Mouse (Mus musculus): ENCODE measurements at regions not wholly inside any gene's neighbourhood (a gene's known extent, or its start where the extent isn't known, plus 50 kb on each side); places are given as distances from the start of the nearest gene placed in this dataset.

DNA sequence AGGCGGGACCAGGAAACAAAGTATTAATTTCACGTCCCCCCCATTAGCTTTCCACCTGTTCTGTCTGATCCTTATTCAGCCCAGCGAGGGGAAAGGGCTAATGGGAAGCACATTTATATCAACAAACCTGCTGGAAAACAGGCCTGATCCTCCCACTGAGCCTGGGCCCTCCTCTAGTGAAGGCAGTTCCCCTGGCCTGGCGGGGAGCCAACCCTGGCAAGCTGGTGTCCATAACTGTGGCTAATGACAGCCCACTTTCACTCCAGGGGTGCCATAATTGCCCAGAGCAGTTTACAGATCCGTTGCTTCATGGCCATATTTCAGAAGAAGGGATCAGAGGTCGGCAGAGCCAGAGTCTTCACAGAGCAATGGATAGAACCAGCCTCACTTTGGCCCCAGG, 301.2 kb upstream of the 1700056E22Rik start:
- WGBS: 67% methylated on average over 6 of the region's 6 CpGs
- Histone ChIP-seq H3K36me3 (ENCODE audit: control insufficient read depth, insufficient read depth, low read length) (no peaks in the 10 kb centered on the region), H3K9me3 (ENCODE audit: control insufficient read depth, low read length) (no peaks in the 10 kb centered on the region), H3K4me3 (ENCODE audit: low read depth, low read length) (no peak overlapping the region), H3K4me2 (no peak overlapping the region), H3K9ac (ENCODE audit: low read length) (no peak overlapping the region), H3K27me3 (ENCODE audit: control insufficient read depth, insufficient read depth, low read length) (no peaks in the 10 kb centered on the region), H3K4me1 (ENCODE audit: control insufficient read depth, insufficient read depth, low read length) (no peaks in the 10 kb centered on the region), H3K27ac (ENCODE audit: low read depth, low read length) (no peak overlapping the region)
- ATAC-seq (ENCODE audit: low FRiP score): no peak
- DNase-seq (ENCODE audit: low spot score, missing footprints): peak; percentile 70

DNA sequence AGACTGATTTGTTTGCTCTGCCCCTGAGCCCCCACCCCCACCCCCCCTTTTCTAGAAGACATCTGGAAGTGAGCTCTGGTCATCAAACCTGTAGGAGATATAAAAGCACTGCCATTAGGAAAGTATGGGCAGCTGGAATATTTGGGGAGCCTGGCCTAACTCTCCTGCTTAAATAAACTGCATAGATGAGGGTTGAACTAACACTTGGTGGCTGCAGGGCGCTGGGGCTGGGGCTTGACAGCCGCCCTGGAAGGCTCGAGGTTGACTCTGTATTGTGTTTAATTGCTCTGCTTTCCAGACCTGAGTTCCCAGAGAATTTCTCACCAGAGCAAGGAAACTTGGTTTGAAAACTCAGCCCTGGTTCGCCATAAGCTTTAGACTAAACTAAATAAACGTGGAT, 300.7 kb upstream of the 1700056E22Rik start:
- H3K9ac ChIP-seq (ENCODE audit: low read length): no peak overlapping the region
- H3K4me3 ChIP-seq (ENCODE audit: low read depth, low read length): no peak overlapping the region
- 76% methylated on average over 5 of the region's 5 CpGs for WGBS
- no peaks in the 10 kb centered on the region for H3K27me3 ChIP-seq (ENCODE audit: control insufficient read depth, insufficient read depth, low read length)
- no peaks in the 10 kb centered on the region for H3K9me3 ChIP-seq (ENCODE audit: control insufficient read depth, low read length)
- no peak for ATAC-seq (ENCODE audit: low FRiP score)
- no peak overlapping the region for H3K27ac ChIP-seq (ENCODE audit: low read depth, low read length)
- no peaks in the 10 kb centered on the region for H3K36me3 ChIP-seq (ENCODE audit: control insufficient read depth, insufficient read depth, low read length)
- no peaks in the 10 kb centered on the region for H3K4me1 ChIP-seq (ENCODE audit: control insufficient read depth, insufficient read depth, low read length)
- DNase-seq (ENCODE audit: low spot score, missing footprints): peak; percentile 82
- H3K4me2 ChIP-seq: no peak overlapping the region

DNA sequence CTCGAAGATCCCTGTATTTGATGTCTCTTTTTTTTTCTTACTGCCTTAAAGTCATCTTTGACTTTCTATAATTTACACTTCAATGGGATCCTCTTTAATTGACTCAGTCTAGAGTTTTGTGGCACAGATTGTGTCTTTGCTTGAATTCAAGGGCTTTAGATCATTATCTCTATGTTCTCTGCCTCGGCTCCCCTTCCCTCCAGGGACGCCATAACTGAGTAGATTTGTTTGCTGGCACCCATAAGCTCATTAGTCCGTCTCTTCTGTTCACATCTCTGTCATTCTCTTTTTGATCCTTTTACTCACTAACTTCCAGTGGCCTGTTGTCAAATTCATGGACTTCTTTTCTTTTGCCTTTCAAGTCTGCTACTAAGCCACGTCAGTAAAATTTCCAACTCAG, 299.0 kb upstream of the 1700056E22Rik start:
- no peak for ATAC-seq (ENCODE audit: low FRiP score)
- no peaks in the 10 kb centered on the region for H3K9me3 ChIP-seq (ENCODE audit: control insufficient read depth, low read length)

DNA sequence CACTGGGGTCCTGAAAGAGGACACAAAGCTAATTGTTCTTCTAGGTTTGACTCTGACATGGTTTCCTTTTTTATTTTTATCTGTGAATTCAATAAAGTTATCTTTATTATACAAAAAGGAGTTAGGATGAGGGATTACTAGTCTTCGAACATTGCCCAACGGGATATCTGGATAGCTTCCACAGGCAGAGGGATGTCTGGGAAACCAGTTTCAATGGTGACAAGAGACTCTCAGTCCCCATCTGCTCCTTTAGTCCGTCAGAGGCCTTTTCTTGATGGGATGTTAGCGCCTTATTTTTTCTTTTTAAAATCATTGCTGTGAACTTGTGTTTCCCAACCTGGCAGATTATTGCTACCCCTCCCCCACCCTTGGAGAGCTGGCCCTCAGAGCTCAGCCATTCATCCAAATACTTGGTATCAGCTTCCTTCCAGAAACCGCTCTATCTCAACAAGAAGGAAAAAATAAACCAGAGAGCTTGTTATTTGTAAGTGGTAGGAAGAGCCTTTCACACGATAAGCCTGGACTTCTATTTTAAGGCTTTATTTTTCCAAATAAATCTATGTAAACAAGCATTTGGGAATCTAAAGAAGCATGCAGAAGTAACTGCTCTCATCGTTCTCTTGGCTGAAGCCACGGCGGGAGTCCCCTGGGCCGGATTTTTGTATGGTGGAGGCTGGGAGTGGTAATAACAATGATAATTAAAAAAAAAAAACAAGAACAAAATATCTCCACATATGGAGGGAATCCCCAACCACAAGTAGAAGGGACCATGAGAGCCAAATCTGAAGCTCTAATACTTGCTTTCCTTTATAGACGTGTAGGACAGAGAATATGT, 296.6 kb upstream of the 1700056E22Rik start:
- H3K9ac ChIP-seq (ENCODE audit: low read length): no peak overlapping the region
- H3K4me1 ChIP-seq (ENCODE audit: control insufficient read depth, insufficient read depth, low read length): no peaks in the 10 kb centered on the region
- WGBS: 80% methylated on average over 11 of the region's 11 CpGs
- no peak overlapping the region for H3K4me3 ChIP-seq (ENCODE audit: low read depth, low read length)
- no peak for ATAC-seq (ENCODE audit: low FRiP score)
- H3K27me3 ChIP-seq (ENCODE audit: control insufficient read depth, insufficient read depth, low read length): no peaks in the 10 kb centered on the region
- H3K4me2 ChIP-seq: no peak overlapping the region
- H3K9me3 ChIP-seq (ENCODE audit: control insufficient read depth, low read length): no peaks in the 10 kb centered on the region
- peak; percentile 75 for DNase-seq (ENCODE audit: low spot score, missing footprints)
- no peak overlapping the region for H3K27ac ChIP-seq (ENCODE audit: low read depth, low read length)
- H3K36me3 ChIP-seq (ENCODE audit: control insufficient read depth, insufficient read depth, low read length): no peaks in the 10 kb centered on the region

More for the DNA sequence above, 299.0 kb upstream of the 1700056E22Rik start:
- Histone ChIP-seq H3K36me3 (ENCODE audit: control insufficient read depth, insufficient read depth, low read length) (no peaks in the 10 kb centered on the region), H3K4me2 (no peak overlapping the region), H3K27ac (ENCODE audit: low read depth, low read length) (no peak overlapping the region), H3K27me3 (ENCODE audit: control insufficient read depth, insufficient read depth, low read length) (no peaks in the 10 kb centered on the region), H3K9ac (ENCODE audit: low read length) (no peak overlapping the region), H3K4me1 (ENCODE audit: control insufficient read depth, insufficient read depth, low read length) (no peaks in the 10 kb centered on the region), H3K4me3 (ENCODE audit: low read depth, low read length) (no peak overlapping the region)
- 64% methylated on average over 5 of the region's 5 CpGs for WGBS
- peak; percentile 62 for DNase-seq (ENCODE audit: low spot score, missing footprints)

DNA sequence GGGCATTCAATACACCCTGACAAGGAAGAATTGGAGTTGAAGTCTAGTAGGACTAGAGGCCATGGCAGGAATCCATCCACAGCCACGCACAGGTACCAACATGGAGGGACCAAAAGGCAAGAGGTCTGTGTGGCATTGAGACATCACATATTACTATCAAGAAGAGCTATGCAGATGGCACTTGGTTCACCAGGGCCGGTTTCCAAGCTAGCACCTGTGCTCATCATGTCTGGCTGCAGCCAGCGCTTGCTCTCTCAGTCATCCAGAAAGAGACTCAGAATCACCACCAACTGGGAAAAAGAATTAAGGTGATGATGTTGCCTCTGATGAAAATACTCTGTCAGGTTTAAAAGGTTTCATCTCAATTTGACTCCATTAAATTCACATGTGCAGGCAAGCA, 292.1 kb upstream of the 1700056E22Rik start:
- Histone ChIP-seq H3K4me2 (no peak overlapping the region), H3K4me1 (ENCODE audit: control insufficient read depth, insufficient read depth, low read length) (no peaks in the 10 kb centered on the region), H3K9ac (ENCODE audit: low read length) (no peak overlapping the region), H3K9me3 (ENCODE audit: control insufficient read depth, low read length) (no peaks in the 10 kb centered on the region), H3K36me3 (ENCODE audit: control insufficient read depth, insufficient read depth, low read length) (no peaks in the 10 kb centered on the region), H3K27me3 (ENCODE audit: control insufficient read depth, insufficient read depth, low read length) (no peaks in the 10 kb centered on the region), H3K27ac (ENCODE audit: low read depth, low read length) (no peak overlapping the region), H3K4me3 (ENCODE audit: low read depth, low read length) (no peak overlapping the region)
- DNase-seq (ENCODE audit: low spot score, missing footprints) (no peak), ATAC-seq (ENCODE audit: low FRiP score) (no peak)
- WGBS: 88% methylated on average over 3 of the region's 3 CpGs

DNA sequence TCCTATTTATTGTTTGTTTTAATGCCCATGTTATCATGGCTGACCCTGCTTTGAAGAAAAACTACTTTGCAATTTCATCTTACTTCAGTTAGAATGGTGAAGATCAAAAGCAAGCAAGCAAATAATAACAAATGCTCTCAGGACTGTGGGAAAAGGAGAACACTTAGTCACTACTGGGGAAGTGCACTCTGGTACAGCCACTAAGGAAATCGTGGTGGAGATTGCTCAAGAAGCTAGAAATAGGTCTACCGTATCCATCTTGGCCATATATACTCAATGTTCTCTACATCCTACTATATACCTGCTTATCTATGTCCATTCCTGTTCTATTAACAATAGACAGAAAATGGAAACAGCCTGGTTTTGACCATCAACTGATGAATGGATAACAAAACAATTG, 290.1 kb upstream of the 1700056E22Rik start:
- DNase-seq (ENCODE audit: low spot score, missing footprints): peak; percentile 39
- WGBS: 82% methylated on average over 2 of the region's 2 CpGs
- Histone ChIP-seq H3K9ac (ENCODE audit: low read length) (no peak overlapping the region), H3K4me3 (ENCODE audit: low read depth, low read length) (no peak overlapping the region), H3K27ac (ENCODE audit: low read depth, low read length) (no peak overlapping the region), H3K4me2 (no peak overlapping the region), H3K4me1 (ENCODE audit: control insufficient read depth, insufficient read depth, low read length) (no peaks in the 10 kb centered on the region), H3K27me3 (ENCODE audit: control insufficient read depth, insufficient read depth, low read length) (no peaks in the 10 kb centered on the region), H3K36me3 (ENCODE audit: control insufficient read depth, insufficient read depth, low read length) (no peaks in the 10 kb centered on the region), H3K9me3 (ENCODE audit: control insufficient read depth, low read length) (no peaks in the 10 kb centered on the region)
- no peak for ATAC-seq (ENCODE audit: low FRiP score)

DNA sequence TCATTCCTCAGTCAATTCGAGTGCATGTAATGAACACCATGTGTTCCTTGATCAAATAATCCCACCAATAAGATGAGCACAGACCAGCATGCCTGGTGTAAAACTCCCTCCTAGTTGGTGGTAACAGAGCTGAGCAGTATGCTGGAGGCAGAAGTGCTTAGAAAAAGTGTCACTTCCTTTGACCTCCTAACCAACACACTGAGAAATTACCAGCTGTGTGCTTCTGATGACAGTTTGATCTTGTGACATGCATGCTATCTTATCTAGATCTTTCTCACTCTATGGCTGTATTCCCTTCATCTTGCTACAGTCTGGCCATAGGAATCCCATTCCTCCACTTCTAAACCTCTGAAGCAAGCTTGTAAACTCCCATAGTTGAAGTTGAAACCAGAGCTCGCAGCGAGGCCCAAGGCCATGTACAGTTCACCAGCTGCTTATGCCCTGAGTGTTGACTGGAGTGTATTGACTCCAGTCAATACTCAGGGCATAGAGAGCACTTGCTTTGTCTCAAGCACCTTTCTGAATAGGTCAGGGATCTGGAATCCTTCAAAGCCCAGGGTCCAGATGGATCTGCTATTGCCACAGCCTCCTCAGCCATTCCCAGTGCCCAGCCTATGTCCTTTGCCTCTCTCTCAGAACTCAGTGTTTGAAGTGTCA, 286.5 kb upstream of the 1700056E22Rik start:
- Histone ChIP-seq H3K27me3 (ENCODE audit: control insufficient read depth, insufficient read depth, low read length) (no peaks in the 10 kb centered on the region), H3K4me2 (no peak overlapping the region), H3K36me3 (ENCODE audit: control insufficient read depth, insufficient read depth, low read length) (no peaks in the 10 kb centered on the region), H3K9me3 (ENCODE audit: control insufficient read depth, low read length) (no peaks in the 10 kb centered on the region), H3K4me3 (ENCODE audit: low read depth, low read length) (no peak overlapping the region), H3K9ac (ENCODE audit: low read length) (no peak overlapping the region), H3K4me1 (ENCODE audit: control insufficient read depth, insufficient read depth, low read length) (no peaks in the 10 kb centered on the region), H3K27ac (ENCODE audit: low read depth, low read length) (no peak overlapping the region)
- WGBS: 82% methylated on average over 3 of the region's 3 CpGs
- no peak for ATAC-seq (ENCODE audit: low FRiP score)
- DNase-seq (ENCODE audit: low spot score, missing footprints): peak; percentile 53

DNA sequence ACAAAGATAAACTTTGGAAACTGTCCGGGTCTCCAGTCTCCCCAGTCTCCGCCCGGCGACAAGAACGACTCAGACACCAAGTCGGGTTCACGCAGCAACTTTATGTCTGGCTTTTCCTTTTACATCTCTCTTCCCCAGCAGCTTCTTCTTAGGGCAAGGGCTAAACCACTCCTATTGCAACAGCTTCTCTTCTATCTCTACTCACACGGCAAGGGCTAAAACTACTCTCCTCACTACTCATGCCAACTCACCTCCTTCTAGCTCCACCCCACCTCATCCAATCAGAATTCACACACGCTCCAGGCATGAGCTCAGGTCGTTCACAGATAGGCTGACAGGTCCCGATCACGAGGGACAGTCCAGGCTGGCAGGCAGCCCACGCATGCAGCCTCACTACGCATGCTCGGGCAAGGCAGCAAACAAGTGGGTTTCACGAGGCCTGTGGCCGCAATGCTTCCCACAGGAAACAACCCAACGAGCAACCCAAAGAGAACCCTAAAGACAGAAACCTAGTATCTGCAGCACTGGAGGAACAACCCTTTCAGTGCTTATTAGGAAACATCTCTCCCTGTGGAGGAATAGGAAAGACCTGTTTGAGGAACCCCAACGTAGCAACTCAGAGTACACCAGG, 276.2 kb upstream of the 1700056E22Rik start:
- H3K27ac ChIP-seq (ENCODE audit: low read depth, low read length): no peak overlapping the region
- no peaks in the 10 kb centered on the region for H3K4me1 ChIP-seq (ENCODE audit: control insufficient read depth, insufficient read depth, low read length)
- no peaks in the 10 kb centered on the region; the same call in 1 of the 2 replicates for H3K9me3 ChIP-seq (ENCODE audit: control insufficient read depth, low read length)
- H3K36me3 ChIP-seq (ENCODE audit: control insufficient read depth, insufficient read depth, low read length): no peaks in the 10 kb centered on the region
- 93% methylated on average over 19 of the region's 19 CpGs for WGBS
- H3K9ac ChIP-seq (ENCODE audit: low read length): no peak overlapping the region
- no peak overlapping the region for H3K4me2 ChIP-seq
- H3K27me3 ChIP-seq (ENCODE audit: control insufficient read depth, insufficient read depth, low read length): no peaks in the 10 kb centered on the region
- DNase-seq (ENCODE audit: low spot score, missing footprints) (peak; percentile 19), ATAC-seq (ENCODE audit: low FRiP score) (no peak)
- no peak overlapping the region for H3K4me3 ChIP-seq (ENCODE audit: low read depth, low read length)

DNA sequence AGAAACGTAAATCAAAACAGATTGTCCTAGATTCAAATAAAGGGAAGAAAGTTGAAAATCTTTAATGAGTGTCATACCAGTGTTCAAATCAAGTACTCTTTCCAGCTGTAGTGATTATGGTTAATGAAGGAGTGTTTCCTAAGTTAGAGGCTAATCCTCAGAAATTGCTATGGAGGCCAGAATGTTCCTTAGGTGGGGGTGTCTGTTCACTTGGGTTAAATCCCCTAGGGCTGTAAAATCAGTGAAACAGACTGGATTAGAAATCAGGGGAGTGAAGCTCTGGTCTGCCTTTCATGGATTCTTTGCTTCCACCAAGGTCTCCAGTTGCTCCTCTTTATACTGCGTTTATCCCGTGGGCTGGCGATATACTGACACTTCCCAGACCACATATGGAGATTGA, 270.7 kb upstream of the 1700056E22Rik start:
- 83% methylated on average over 4 of the region's 4 CpGs for WGBS
- Histone ChIP-seq H3K9ac (ENCODE audit: low read length) (no peak overlapping the region), H3K27ac (ENCODE audit: low read depth, low read length) (no peak overlapping the region), H3K4me2 (no peak overlapping the region), H3K9me3 (ENCODE audit: control insufficient read depth, low read length) (no peaks in the 10 kb centered on the region), H3K36me3 (ENCODE audit: control insufficient read depth, insufficient read depth, low read length) (no peaks in the 10 kb centered on the region), H3K27me3 (ENCODE audit: control insufficient read depth, insufficient read depth, low read length) (no peaks in the 10 kb centered on the region), H3K4me3 (ENCODE audit: low read depth, low read length) (no peak overlapping the region), H3K4me1 (ENCODE audit: control insufficient read depth, insufficient read depth, low read length) (no peaks in the 10 kb centered on the region)
- ATAC-seq (ENCODE audit: low FRiP score) (no peak), DNase-seq (ENCODE audit: low spot score, missing footprints) (no peak)

Measured in midbrain, embryonic 11.5 days (tissue).